Mouse (Mus musculus) thymus, postnatal 4 days (tissue): ENCODE data around the gene Foxc1.

Experiments
- DNase-seq: peaks from one replicate; pipeline ENCODE4 v3.0.0; 2021

Foxc1 gene

DNA sequence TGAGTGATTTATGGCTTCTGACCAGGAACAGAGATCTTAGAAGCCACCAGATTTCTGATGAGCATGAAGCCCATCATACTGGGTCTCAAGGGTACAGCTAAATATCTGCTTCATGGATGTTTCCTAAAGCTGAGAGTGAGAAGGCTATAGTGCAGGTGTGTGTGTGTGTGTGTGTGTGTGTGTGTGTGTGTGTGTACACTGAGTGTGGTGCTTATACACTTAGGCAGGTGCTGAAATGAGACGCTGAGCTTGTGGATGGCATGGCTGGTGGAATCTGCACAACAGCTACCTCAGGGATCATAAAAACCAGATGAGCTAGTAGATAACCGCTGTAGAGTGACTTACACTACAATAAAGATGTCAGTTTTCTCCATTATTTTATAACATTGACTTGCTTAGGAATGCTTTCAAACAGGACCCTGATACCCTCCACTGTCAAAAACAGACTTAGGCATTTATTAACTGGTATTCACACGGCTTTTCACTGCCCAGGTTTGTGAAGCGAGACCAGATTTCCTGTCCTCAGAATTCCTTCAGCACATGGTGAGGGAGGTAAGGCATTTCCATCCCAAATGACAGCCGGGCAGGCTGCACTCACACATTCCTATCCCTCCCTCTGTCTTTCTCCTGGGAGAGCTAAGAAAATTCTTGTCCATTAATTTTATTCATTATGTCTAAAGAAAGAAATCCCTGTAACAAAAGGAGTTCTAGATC, 43.0 kb downstream of the Foxc1 start:
- no peak for DNase-seq

DNA sequence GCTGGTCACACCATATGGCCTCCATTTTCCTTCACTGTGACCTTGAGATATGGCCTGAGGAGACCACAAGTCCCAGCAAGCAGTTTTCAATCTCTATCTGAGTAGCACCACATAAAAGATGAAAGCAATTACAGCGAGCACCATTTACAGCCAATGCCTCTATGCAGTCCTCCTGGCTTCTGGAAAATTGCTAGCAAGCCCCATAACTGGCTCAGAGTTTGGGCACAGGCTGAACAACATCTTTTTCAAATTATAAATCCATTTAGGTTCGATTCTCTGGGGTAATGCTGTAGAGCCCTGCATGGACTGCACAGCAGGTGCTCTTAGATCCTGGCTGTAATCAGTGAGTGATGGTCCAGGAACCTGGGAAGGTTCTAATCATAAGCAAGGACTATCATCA, 47.1 kb downstream of the Foxc1 start:
- no peak for DNase-seq

DNA sequence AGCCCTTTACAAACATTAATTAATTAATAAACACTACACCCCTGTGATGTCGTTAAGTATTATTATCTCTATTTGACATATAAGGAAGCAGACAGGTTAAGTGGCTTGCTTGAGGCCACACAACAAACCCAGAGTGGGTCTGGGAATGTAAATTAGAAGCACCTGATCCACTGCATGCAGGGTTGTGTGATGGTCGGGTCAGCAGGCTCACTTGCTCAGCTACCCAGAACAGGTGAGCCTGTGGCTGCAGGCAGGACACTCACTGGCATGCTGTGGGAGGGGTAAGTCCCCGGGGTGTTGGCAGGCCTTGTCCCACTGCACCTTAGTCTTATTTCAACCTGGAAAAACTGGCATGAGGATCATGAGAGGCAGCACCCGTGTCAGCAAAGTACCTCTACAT, 47.6 kb downstream of the Foxc1 start:
- no peak for DNase-seq

DNA sequence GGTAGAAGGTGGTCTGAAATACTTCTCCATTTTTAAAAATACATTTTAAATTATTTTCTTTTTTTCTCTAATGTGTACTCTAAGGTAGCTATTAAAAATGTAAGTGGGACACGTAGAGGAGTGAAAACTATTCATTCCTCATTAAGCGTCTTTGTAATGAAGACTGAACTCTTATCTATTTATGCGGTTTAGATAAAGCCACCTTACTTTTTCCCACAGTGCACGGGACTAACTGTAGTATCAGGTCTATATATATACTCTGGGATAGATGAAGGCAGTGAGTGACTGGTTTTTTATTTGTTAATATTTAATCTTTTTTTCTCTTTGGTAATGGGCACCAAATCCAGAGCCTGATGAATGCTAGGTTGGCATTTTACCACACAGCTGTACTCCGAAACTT, 53.8 kb downstream of the Foxc1 start:
- DNase-seq: no peak
